In genomic region chr8:60971808-60972207, GRCm38 (mm10) we compare ENCODE assay signal across 9 mouse cellular contexts. TPM values are rescaled to one million over a fixed set of nuclear protein-coding genes. Genes with fewer than 3 reads are reported as not detected.
DNase-seq lines count a peak whose midpoint lies in the region; ATAC-seq lines count a peak whose summit lies in the region.
"Had no signal": no experiment of that assay in that cellular context is flagged by ENCODE, and none has a peak within 500 bp of the region (broad histone marks: within the 10 kb centered on the region; RNA-seq: fewer than 3 reads in every experiment).

No protein-coding gene starts in this region.

- no peaks in the 10 kb centered on the region for H3K36me3 ChIP-seq in kidney, embryonic 14.5 days (ENCODE audit: control insufficient read depth, insufficient read depth, low read length)

- no peak for ATAC-seq in kidney, embryonic 14.5 days (ENCODE audit: low FRiP score, low TSS enrichment)

- H3K9me3 ChIP-seq in kidney, embryonic 14.5 days (ENCODE audit: control insufficient read depth, low read length), result no peaks in the 10 kb centered on the region

- DNase-seq in cerebellum, postnatal 25 days, result peak; percentile 38 to 70
- no peak for DNase-seq in cerebellum, adult 8-10 months
- peak; percentile 33 for DNase-seq in kidney, adult 11 months
- DNase-seq in testis, postnatal 10 days (ENCODE audit: low spot score), result peak; percentile 52
- no peak for DNase-seq in testis, postnatal 14 days (ENCODE audit: low spot score)
- DNase-seq in thymus, postnatal 10 days (ENCODE audit: low spot score in 2 of 2), result no peak
- no peak for DNase-seq in layer of hippocampus, adult 8-10 months (ENCODE audit: low spot score in 2 of 2)
- DNase-seq: embryo, embryonic 11 days had no signal

- H3K27me3 ChIP-seq in kidney, embryonic 14.5 days (ENCODE audit: control insufficient read depth, insufficient read depth, low read length), result no peaks in the 10 kb centered on the region

- no peak overlapping the region for H3K4me3 ChIP-seq in kidney, embryonic 14.5 days (ENCODE audit: low read length)

- 63% methylated on average over 4 of the region's 4 CpGs for WGBS in kidney, embryonic 14.5 days

- H3K9ac ChIP-seq in kidney, embryonic 14.5 days (ENCODE audit: low read depth, low read length), result no peak overlapping the region

- no peak overlapping the region for H3K27ac ChIP-seq in kidney, embryonic 14.5 days (ENCODE audit: low read depth, low read length)

- H3K4me1 ChIP-seq in kidney, embryonic 14.5 days (ENCODE audit: control insufficient read depth, insufficient read depth, low read length), result no peaks in the 10 kb centered on the region

- H3K4me2 ChIP-seq in kidney, embryonic 14.5 days (replicated peaks; ENCODE audit: low read depth, low read length), result no peak overlapping the region

RNA-seq across cellular contexts. Expression of gene Clcn3, which starts 11.3 kb away (rescaled TPM):
- polyA plus RNA-seq in kidney, embryonic 14.5 days (2014; fragmentation: Nextera tagmentation; extraction: Ambion mirVana), result 16.7 and 24.8 TPM in 2 replicates
- 100 to 1,000 TPM; 113 to 130 (median 120) TPM for total RNA-seq in layer of hippocampus, adult 8-10 months (2022)

RNA-seq across cellular contexts. Expression of gene Nek1, which starts 21.2 kb away (rescaled TPM):
- polyA plus RNA-seq in kidney, embryonic 14.5 days (2014; fragmentation: Nextera tagmentation; extraction: Ambion mirVana), result 15.0 and 24.9 TPM in 2 replicates
- 10 to 100 TPM; 27.4 to 33.9 (median 32.3) TPM for total RNA-seq in layer of hippocampus, adult 8-10 months (2022)

Comparison
In these comparisons a context has a peak if more than half of its experiments do, and no peak if none do; other contexts are left out.
1. DNase-seq: peak in cerebellum, postnatal 25 days (2 of 2), kidney, adult 11 months (single experiment) and testis, postnatal 10 days (single experiment); none in cerebellum, adult 8-10 months (single experiment), testis, postnatal 14 days (single experiment), thymus, postnatal 10 days (0 of 2) and layer of hippocampus, adult 8-10 months (0 of 2).